Mouse (Mus musculus) urinary bladder, postnatal 10 days (tissue): Measurements from ENCODE around the gene Junb.
A peak's percentile ranks its signal among the peaks of the same experiment; 100 is the strongest.

ENCODE experiments used
- DNase-seq: peaks from one replicate; pipeline ENCODE4 v3.0.0; 2022; ENCODE audit warnings: low spot score

The Junb gene

GRCm38 (mm10) chr8:84987903-84988302 lies 9.4 kb upstream of the Junb start:
- no peak for DNase-seq

GRCm38 (mm10) chr8:84987388-84987787 lies 8.9 kb upstream of the Junb start:
- no peak for DNase-seq

- no peak for DNase-seq
Observed at GRCm38 (mm10) chr8:84986379-84986945, 7.9 kb upstream of the Junb start.

- DNase-seq: peak; percentile 61
Observed at GRCm38 (mm10) chr8:84985684-84986378, 7.3 kb upstream of the Junb start.

GRCm38 (mm10) chr8:84985049-84985683 lies 6.6 kb upstream of the Junb start:
- DNase-seq: no peak

GRCm38 (mm10) chr8:84984294-84985048 lies 6.0 kb upstream of the Junb start:
- DNase-seq: no peak

- DNase-seq: no peak
Observed at GRCm38 (mm10) chr8:84982499-84983011, 4.0 kb upstream of the Junb start.

- DNase-seq: no peak
Observed at GRCm38 (mm10) chr8:84981644-84982498, 3.4 kb upstream of the Junb start.

GRCm38 (mm10) chr8:84980622-84981358 lies 2.3 kb upstream of the Junb start:
- DNase-seq: peak; percentile 57

GRCm38 (mm10) chr8:84979599-84980421 lies 1.3 kb upstream of the Junb start:
- DNase-seq: peak; percentile 85

- no peak for DNase-seq
Observed at GRCm38 (mm10) chr8:84977435-84978247, 877 bp downstream of the Junb start.

GRCm38 (mm10) chr8:84976763-84977434 lies 1.6 kb downstream of the Junb start:
- no peak for DNase-seq

GRCm38 (mm10) chr8:84976031-84976762 lies 2.3 kb downstream of the Junb start:
- peak; percentile 91 for DNase-seq

GRCm38 (mm10) chr8:84975434-84975833 lies 3.1 kb downstream of the Junb start:
- no peak for DNase-seq

GRCm38 (mm10) chr8:84974543-84975142 lies 3.9 kb downstream of the Junb start:
- no peak for DNase-seq

- no peak for DNase-seq
Observed at GRCm38 (mm10) chr8:84973803-84974542, 4.5 kb downstream of the Junb start.

- DNase-seq: no peak
Observed at GRCm38 (mm10) chr8:84973079-84973478, 5.4 kb downstream of the Junb start.
